Mouse (Mus musculus) megakaryocyte, adult 5-6 weeks (primary cell): Measurements from ENCODE around the gene Itgb7. TPM values are rescaled to one million over a fixed set of nuclear protein-coding genes. Genes with fewer than 3 reads are reported as not detected.

Experiments used
- total RNA-seq, 2 experiments: library from RNA; stranded (forward) in 1 of 2; stranded (reverse) in 1 of 2; fragments of 153-499, 151-499 nt in 1 of 2; fragments of 221-1000, 200-1000 nt in 1 of 2; gene quantifications; 2 replicates each; pipeline versions ENCODE4 v1.2.3 to v1.2.4; 2015 to 2017

The Itgb7 gene
- total RNA-seq, 2 experiments from 2014 or later = 660 to 1,305 TPM

Other genes starting within 250 kb of the Itgb7 start
- not detected in 2 replicates for gene Krt8, start 227.5 kb downstream of the Itgb7 start, total RNA-seq (2015)
- gene Krt8, start 227.5 kb downstream of the Itgb7 start, total RNA-seq (2017) = not detected in 2 replicates
- gene Krt18, start 203.8 kb downstream of the Itgb7 start, total RNA-seq (2015) = 0.22 and 0.23 TPM in 2 replicates
- 0.89 and 1.7 TPM in 2 replicates for gene Krt18, start 203.8 kb downstream of the Itgb7 start, total RNA-seq (2017)
- 78.2 and 82.3 TPM in 2 replicates for gene Eif4b, start 158.2 kb downstream of the Itgb7 start, total RNA-seq (2015)
- 199 and 204 TPM in 2 replicates for gene Eif4b, start 158.2 kb downstream of the Itgb7 start, total RNA-seq (2017)
- gene Tns2, start 131.5 kb downstream of the Itgb7 start, total RNA-seq (2015) = 0.32 and 1.9 TPM in 2 replicates
- 0.07 TPM in 1 of 2 replicates, not detected in the other for gene Tns2, start 131.5 kb downstream of the Itgb7 start, total RNA-seq (2017)
- 6.1 and 7.5 TPM in 2 replicates for gene Spryd3, start 95.7 kb downstream of the Itgb7 start, total RNA-seq (2015)
- 20.6 and 22.6 TPM in 2 replicates for gene Spryd3, start 95.7 kb downstream of the Itgb7 start, total RNA-seq (2017)
- gene Igfbp6, start 87.6 kb downstream of the Itgb7 start, total RNA-seq (2015) = 1.3 TPM in 1 of 2 replicates, not detected in the other
- gene Igfbp6, start 87.6 kb downstream of the Itgb7 start, total RNA-seq (2017) = not detected in 2 replicates
- gene Soat2, start 81.4 kb downstream of the Itgb7 start, total RNA-seq (2015) = 0.78 and 0.82 TPM in 2 replicates
- 0.89 and 1.1 TPM in 2 replicates for gene Soat2, start 81.4 kb downstream of the Itgb7 start, total RNA-seq (2017)
- gene Zfp740, start 28.7 kb downstream of the Itgb7 start, total RNA-seq (2015) = 27.7 and 38.0 TPM in 2 replicates
- 39.9 and 48.4 TPM in 2 replicates for gene Zfp740, start 28.7 kb downstream of the Itgb7 start, total RNA-seq (2017)
- gene Csad, start 27.2 kb downstream of the Itgb7 start, total RNA-seq (2015) = 5.6 and 9.3 TPM in 2 replicates
- gene Csad, start 27.2 kb downstream of the Itgb7 start, total RNA-seq (2017) = 8.6 and 15.4 TPM in 2 replicates
- 34.6 and 39.9 TPM in 2 replicates for gene Rarg, start 25.6 kb upstream of the Itgb7 start, total RNA-seq (2015)
- gene Rarg, start 25.6 kb upstream of the Itgb7 start, total RNA-seq (2017) = 30.8 and 31.9 TPM in 2 replicates
- gene Gm9918, start 38.6 kb upstream of the Itgb7 start, total RNA-seq (2015) = not detected in 2 replicates
- not detected in 2 replicates for gene Gm9918, start 38.6 kb upstream of the Itgb7 start, total RNA-seq (2017)
- 49.8 and 64.3 TPM in 2 replicates for gene Mfsd5, start 47.5 kb upstream of the Itgb7 start, total RNA-seq (2015)
- 34.8 and 35.1 TPM in 2 replicates for gene Mfsd5, start 47.5 kb upstream of the Itgb7 start, total RNA-seq (2017)
- 26.3 and 37.4 TPM in 2 replicates for gene Espl1, start 64.3 kb upstream of the Itgb7 start, total RNA-seq (2015)
- gene Espl1, start 64.3 kb upstream of the Itgb7 start, total RNA-seq (2017) = 15.2 and 30.9 TPM in 2 replicates
- gene Pfdn5, start 94.2 kb upstream of the Itgb7 start, total RNA-seq (2015) = 385 and 398 TPM in 2 replicates
- gene Pfdn5, start 94.2 kb upstream of the Itgb7 start, total RNA-seq (2017) = 347 and 441 TPM in 2 replicates
- gene Myg1, start 99.8 kb upstream of the Itgb7 start, total RNA-seq (2015) = 28.4 and 28.6 TPM in 2 replicates
- 47.8 and 52.2 TPM in 2 replicates for gene Myg1, start 99.8 kb upstream of the Itgb7 start, total RNA-seq (2017)
- gene Aaas, start 118.8 kb upstream of the Itgb7 start, total RNA-seq (2015) = 67.5 and 75.2 TPM in 2 replicates
- gene Aaas, start 118.8 kb upstream of the Itgb7 start, total RNA-seq (2017) = 64.3 and 100 TPM in 2 replicates
- not detected in 2 replicates for gene Sp7, start 135.2 kb upstream of the Itgb7 start, total RNA-seq (2015)
- gene Sp7, start 135.2 kb upstream of the Itgb7 start, total RNA-seq (2017) = not detected in 2 replicates
- 68.3 and 71.8 TPM in 2 replicates for gene Sp1, start 174.2 kb upstream of the Itgb7 start, total RNA-seq (2015)
- gene Sp1, start 174.2 kb upstream of the Itgb7 start, total RNA-seq (2017) = 64.1 and 72.2 TPM in 2 replicates
- not detected in 2 replicates for gene Amhr2, start 213.4 kb upstream of the Itgb7 start, total RNA-seq (2015)
- gene Amhr2, start 213.4 kb upstream of the Itgb7 start, total RNA-seq (2017) = not detected in 2 replicates
- gene Prr13, start 227.1 kb upstream of the Itgb7 start, total RNA-seq (2015) = 306 and 344 TPM in 2 replicates
- 197 and 215 TPM in 2 replicates for gene Prr13, start 227.1 kb upstream of the Itgb7 start, total RNA-seq (2017)
- 705 and 801 TPM in 2 replicates for gene Pcbp2, start 238.6 kb upstream of the Itgb7 start, total RNA-seq (2015)
- 156 and 205 TPM in 2 replicates for gene Pcbp2, start 238.6 kb upstream of the Itgb7 start, total RNA-seq (2017)